Mouse (Mus musculus) gastrocnemius, postnatal 25 days (tissue): ENCODE results near the gene Tsfm. TPM values are rescaled to one million over a fixed set of nuclear protein-coding genes. Genes with fewer than 3 reads are reported as not detected.
A peak's percentile ranks its signal among the peaks of the same experiment; 100 is the strongest.

Experiments used
- DNase-seq: peaks from one replicate; pipeline ENCODE4 v3.0.0; 2022
- total RNA-seq, 2 experiments: library from RNA; stranded (reverse); gene quantifications; 1 replicate in 1 of 2; 2 replicates in 1 of 2; pipeline ENCODE4 v1.2.3; 2021

Tsfm gene
- total RNA-seq, 2 experiments from 2014 or later: 20.9 TPM

- DNase-seq: peak; percentile 90
Observed at GRCm38 (mm10) chr10:126986541-126986961, 44.1 kb downstream of the Tsfm start.

- DNase-seq: no peak
Observed at GRCm38 (mm10) chr10:126985579-126985978, 45.1 kb downstream of the Tsfm start.

- no peak for DNase-seq
Observed at GRCm38 (mm10) chr10:126985127-126985526, 45.5 kb downstream of the Tsfm start.

- peak; percentile 61 for DNase-seq
Observed at GRCm38 (mm10) chr10:126984189-126985004, 46.2 kb downstream of the Tsfm start.

- no peak for DNase-seq
Observed at GRCm38 (mm10) chr10:126983193-126983725, 47.4 kb downstream of the Tsfm start.

- DNase-seq: no peak
Observed at GRCm38 (mm10) chr10:126981746-126982145, 48.9 kb downstream of the Tsfm start.

- no peak for DNase-seq
Observed at GRCm38 (mm10) chr10:126980933-126981530, 49.6 kb downstream of the Tsfm start.

- peak; percentile 65 for DNase-seq
Observed at GRCm38 (mm10) chr10:126980221-126980932, 50.3 kb downstream of the Tsfm start.

- peak; percentile 65 for DNase-seq
Observed at GRCm38 (mm10) chr10:126979636-126980151, 50.9 kb downstream of the Tsfm start.

- peak; percentile 86 for DNase-seq
Observed at GRCm38 (mm10) chr10:126979121-126979635, 51.5 kb downstream of the Tsfm start.

GRCm38 (mm10) chr10:126978277-126978994 lies 52.2 kb downstream of the Tsfm start, which contains the start of gene Ctdsp2:
Gene Ctdsp2, plus strand, starts transcription at chr10:126978717.
- peak; percentile 100 for DNase-seq

GRCm38 (mm10) chr10:126977076-126977475 lies 53.6 kb downstream of the Tsfm start:
- DNase-seq: no peak

GRCm38 (mm10) chr10:126975706-126976105 lies 54.9 kb downstream of the Tsfm start:
- DNase-seq: no peak

- DNase-seq: no peak
Observed at GRCm38 (mm10) chr10:126972988-126973387, 57.7 kb downstream of the Tsfm start.

- DNase-seq: peak; percentile 73
Observed at GRCm38 (mm10) chr10:126972051-126972725, 58.5 kb downstream of the Tsfm start.

GRCm38 (mm10) chr10:126971363-126972050 lies 59.1 kb downstream of the Tsfm start:
- DNase-seq: no peak

- no peak for DNase-seq
Observed at GRCm38 (mm10) chr10:126963821-126964220, 66.8 kb downstream of the Tsfm start.

GRCm38 (mm10) chr10:126962966-126963330 lies 67.7 kb downstream of the Tsfm start:
- no peak for DNase-seq

GRCm38 (mm10) chr10:126962271-126962965 lies 68.2 kb downstream of the Tsfm start:
- peak; percentile 77 for DNase-seq

GRCm38 (mm10) chr10:126961757-126962156 lies 68.9 kb downstream of the Tsfm start:
- DNase-seq: peak; percentile 67
